Mouse (Mus musculus) WW6 (cell line): ENCODE data around the gene Gm19345.

Source experiments
- DNase-seq: peaks from one replicate; pipeline ENCODE4 v3.0.0-alpha.2; 2013; ENCODE audit warnings: low read depth, low spot score

Gm19345 gene

GRCm38 (mm10) chr7:19871943-19872601 is 20.3 kb downstream of the Gm19345 start:
- DNase-seq = no peak

DNA sequence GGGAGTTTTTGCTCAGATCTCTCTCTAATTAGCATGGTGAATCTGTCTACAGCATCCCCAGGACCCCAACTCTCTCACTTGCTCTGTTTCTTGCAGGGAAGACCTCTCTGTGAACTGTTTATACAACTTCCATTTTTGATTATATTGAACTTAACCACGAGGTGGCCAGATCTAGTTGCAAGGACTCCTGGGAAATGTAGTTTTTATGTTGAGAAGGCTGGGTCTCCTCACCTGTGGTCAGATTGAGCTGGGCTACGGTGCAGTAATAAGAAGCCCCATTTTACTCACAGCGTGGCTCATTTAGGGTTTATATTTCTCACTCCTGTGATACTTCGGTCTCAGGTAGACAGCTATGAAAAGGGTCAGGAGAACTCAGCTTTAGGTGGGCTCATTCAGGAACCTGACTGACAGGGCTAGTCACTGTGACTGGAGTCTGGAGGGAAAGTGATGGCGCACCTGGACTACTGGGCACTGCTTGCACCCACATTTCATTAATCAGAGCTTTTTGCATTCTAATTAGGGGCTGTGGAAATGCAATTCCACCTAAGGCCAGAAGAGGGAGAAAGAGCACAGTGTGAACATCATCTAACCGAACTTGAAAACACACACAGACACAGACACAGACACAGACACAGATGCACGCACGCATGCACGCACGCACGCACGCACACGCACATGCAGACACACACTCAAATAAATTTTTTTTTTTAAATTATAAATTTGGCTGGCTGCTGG is 24.3 kb downstream of the Gm19345 start:
- DNase-seq = peak; percentile 47

DNA sequence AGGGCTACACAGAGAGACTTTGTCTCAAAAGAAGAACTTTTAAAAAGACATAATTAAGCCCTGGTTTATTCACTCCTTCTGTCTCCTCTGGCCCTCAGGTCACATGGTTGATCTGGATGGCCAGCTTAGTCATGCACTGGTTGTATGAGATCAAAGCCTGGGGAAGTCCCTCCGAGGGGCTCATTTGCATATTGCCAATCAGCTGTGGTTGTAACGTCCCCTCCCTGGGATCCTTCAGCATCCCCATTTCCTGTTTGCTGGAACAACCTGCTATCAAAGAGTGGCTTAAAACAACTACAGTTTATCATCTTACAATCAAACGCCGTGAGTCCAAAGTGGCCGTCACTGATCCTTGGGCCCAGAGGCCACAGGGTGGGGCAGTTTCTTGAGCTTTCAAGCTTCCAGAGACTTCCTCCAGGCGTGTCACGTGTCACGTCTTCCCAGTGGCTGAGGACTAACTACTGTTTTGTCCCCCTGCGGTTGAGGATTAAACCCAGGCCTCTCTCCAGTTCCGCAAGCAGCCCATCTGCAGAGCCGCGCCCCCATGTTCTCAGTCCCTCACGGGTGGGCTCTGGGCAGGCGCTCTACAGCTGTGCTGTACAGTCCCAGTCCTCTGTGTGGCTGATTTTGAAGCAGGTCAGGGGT is 25.1 kb downstream of the Gm19345 start:
- peak; percentile 61 for DNase-seq

DNA sequence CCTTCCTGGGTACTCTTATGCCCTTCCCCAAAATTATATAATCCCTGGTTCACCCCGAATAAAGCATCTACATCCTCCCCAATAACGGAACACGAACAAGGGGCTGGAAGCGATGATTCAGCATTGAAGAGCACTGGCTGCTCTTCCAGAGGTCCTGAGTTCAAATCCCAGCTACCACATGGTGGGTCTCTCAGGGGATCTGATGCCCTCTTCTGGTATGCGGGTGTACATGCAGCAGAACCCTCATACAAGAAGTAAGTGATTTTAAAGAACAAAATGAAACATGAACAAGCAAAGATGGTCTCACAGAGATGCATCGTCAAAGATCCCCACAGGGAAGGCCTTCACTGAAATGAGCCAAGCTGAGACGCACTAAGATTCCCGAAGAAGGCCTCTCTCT is 29.0 kb downstream of the Gm19345 start:
- no peak for DNase-seq

DNA sequence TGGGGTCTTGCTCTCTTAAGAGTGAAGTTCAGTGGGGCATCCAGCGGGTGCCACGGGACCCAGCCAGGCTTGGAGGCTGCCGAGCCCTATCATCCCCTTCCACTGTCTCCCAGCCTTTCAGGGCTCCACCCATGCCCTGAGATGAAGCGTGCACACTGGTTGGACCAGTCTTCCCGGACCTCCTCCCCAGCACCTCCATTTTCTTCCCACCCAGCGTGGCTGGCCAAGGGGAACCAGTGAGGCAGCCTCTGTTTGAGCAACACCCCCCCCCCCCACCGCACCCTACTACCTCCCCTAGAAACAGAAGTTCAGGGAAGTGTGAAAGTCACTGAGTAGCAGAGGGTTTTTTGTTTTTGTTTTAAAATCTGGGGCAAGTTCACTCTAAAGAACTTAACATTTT is 36.0 kb downstream of the Gm19345 start, which contains the start of gene Ceacam19:
Gene Ceacam19, minus strand, starts transcription at position 117 of the 400 bp plus-strand sequence.
- no peak for DNase-seq

DNA sequence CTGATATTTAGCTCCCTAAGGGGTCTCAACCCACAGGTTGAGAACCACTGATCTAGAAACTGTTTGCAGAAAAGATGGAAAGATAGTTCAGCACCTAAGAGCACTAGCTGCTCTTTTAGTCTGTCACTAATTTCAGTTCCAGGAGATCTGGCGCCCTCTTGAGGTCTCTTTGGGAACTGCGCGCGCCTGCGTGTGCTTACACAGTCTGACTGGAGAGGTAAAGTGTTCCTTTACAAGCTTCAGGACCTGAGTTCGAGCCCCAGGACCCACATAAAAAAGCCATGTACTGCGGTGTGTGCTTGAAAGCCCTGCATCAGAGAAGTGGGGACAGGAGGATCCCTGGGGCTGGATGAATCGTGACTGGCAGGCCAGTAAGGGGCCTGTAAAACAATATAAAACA is 38.1 kb downstream of the Gm19345 start:
- peak; percentile 71 for DNase-seq
